Mouse (Mus musculus): ENCODE measurements around the gene Capns1.

Capns1 gene

GRCm38 (mm10) chr7:30170283-30170951, 28.2 kb downstream of the Capns1 start:
- DNase-seq (ENCODE audit: low spot score) = peak; percentile 17

- DNase-seq (ENCODE audit: low spot score) = peak; percentile 90
These were observed 28.9 kb downstream of the Capns1 start, which contains the start of gene Zfp146 for GRCm38 (mm10) chr7:30169583-30170282. Zfp146 (minus strand) TSS chr7:30169750.

GRCm38 (mm10) chr7:30168914-30169582, 29.6 kb downstream of the Capns1 start:
- DNase-seq (ENCODE audit: low spot score) = peak; percentile 53

- no peak for DNase-seq (ENCODE audit: low spot score)
These were observed 33.9 kb downstream of the Capns1 start for GRCm38 (mm10) chr7:30164745-30165144.

- DNase-seq (ENCODE audit: low spot score) = no peak
These were observed 35.5 kb downstream of the Capns1 start for GRCm38 (mm10) chr7:30163113-30163512.

- DNase-seq (ENCODE audit: low spot score) = no peak
These were observed 43.1 kb downstream of the Capns1 start for GRCm38 (mm10) chr7:30155507-30155906.

- DNase-seq (ENCODE audit: low spot score) = no peak
These were observed 44.6 kb downstream of the Capns1 start for GRCm38 (mm10) chr7:30154040-30154439.

GRCm38 (mm10) chr7:30147011-30147410, 51.6 kb downstream of the Capns1 start:
- no peak for DNase-seq (ENCODE audit: low spot score)

- DNase-seq (ENCODE audit: low spot score) = no peak
These were observed 54.9 kb downstream of the Capns1 start for GRCm38 (mm10) chr7:30143555-30144209.

GRCm38 (mm10) chr7:30143170-30143554, 55.4 kb downstream of the Capns1 start:
- DNase-seq (ENCODE audit: low spot score) = no peak
